Mouse (Mus musculus) NIH3T3 (cell line): ENCODE measurements around the gene Surf4.

Experiments
- DNase-seq: peaks from one replicate; pipeline ENCODE4 v3.0.0-alpha.2; 2012; ENCODE audit warnings: low read depth

Surf4 gene

DNA sequence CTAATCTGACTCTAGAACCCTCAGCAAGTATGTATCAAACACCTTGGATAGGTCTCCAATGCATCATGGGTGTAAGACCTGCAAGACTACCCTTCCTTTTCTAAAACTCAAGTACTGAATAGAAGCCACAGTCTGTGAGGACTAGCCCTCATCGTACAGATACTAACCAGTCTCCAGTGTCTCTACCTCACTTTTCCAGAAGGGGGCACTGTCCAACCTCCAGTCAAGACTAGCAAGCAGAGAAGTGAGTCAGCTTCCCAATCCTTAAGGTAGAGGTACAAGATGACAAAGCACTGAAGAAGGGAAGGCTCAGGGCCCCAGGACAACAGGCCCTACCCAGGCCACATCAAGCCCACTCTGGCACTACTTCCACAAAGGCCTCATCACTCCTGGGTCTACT, 3.3 kb downstream of the Surf4 start:
- peak; percentile 76 for DNase-seq

GRCm38 (mm10) chr2:26927745-26928476, 5.8 kb downstream of the Surf4 start:
- DNase-seq = no peak

DNA sequence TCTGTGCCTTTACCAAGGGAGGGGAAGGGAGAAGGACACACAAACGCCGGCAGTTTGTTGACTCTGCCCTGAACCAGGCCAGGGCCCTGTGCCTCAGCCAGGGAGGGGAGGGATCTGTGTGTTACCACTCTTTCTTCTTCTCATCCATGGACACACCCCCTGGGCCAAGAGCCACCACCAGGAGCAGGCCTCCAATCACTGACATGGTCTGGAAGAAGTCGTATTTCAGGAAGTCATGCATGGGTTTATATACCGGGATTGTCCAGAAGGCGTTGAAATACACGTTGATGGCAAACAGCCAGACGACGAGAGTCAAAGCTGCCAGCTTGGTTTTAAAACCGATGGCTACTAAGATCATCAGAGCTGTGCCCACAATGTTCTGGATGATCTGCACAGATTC, 11.9 kb downstream of the Surf4 start:
- peak; percentile 27 for DNase-seq

GRCm38 (mm10) chr2:26920190-26920855, 13.4 kb downstream of the Surf4 start:
- DNase-seq = no peak

DNA sequence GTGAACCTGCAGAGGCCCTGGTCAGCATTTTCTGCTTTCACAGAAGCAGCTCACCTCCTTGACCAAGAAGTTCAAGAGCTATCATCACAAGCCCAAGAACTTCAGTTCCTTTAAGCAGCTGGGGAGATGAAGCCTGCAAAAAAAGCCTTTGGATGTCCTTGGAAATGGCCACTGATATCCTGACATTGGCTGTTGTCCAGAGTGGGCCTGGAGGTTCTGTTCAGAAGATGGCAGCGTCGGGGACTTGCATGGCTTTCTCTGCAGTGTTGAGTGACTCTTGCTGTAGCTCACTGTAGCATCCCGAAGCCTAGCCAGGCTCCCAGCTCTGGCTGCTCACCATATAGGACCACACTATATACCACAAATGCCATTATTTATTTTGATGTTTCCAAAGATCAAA, 14.0 kb downstream of the Surf4 start:
- no peak for DNase-seq

DNA sequence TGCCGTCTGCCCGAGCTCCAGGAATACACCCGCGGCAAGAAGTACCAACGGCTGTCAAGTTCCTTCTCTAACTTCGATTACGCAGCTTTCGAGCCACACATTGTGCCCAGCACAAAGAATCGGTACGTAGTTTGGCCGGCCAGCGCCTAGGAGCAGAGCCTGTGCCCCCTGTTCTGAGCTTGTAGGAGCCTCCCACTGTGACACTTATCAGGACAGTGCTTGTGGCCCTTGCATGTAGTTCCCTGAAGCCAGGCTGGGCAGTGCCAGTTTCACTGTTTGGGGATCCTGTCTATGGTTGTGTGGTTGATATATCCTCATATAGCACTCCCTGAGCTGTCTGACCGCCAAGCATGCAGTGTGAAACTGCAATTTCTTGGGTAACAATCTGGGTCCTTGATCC, 17.0 kb downstream of the Surf4 start:
- DNase-seq = no peak

DNA sequence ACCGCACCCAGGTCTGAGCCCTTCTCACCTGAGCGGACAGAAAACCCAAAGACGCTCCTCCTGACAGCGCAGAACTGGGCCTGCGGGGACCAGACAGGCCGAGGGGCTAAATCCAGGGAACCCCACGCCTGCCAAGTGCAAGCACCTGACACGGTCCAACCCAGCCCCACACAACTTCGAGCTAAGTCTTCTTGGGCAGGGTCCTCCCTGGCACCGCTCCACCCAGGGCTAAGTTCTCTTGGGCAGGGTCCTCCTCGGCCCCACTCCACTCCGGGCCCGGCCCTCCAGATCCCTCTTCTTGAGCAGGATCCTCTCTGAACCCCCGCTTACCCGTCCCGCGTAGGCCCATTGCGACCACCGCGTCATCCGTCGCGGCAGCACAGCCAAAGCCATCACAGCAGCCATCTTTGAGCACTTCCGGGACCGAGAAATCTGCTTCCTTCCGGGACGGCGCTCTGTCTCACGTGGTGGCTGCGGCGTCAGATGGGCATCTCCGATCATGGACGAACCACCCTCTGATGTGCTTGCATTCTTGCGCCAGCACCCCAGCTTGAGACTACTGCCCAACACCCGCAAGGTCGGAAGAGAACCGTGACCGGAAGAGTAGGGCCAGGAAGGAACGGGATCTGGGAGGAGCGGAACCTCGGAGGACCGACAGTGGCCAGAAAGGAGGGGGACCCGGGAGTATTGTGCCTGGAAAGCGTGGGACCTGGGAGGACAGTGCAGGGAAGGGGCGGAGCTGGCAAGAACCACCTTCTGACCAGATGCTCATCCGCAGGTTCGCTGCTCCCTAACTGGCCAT, 17.6 kb downstream of the Surf4 start, which contains the start of the genes Surf2 and Surf1:
Gene Surf2, plus strand, starts transcription at position 441 of the 802 bp plus-strand sequence.
Gene Surf1, minus strand, starts transcription at position 604 of the 802 bp plus-strand sequence.
- peak; percentile 88 for DNase-seq

DNA sequence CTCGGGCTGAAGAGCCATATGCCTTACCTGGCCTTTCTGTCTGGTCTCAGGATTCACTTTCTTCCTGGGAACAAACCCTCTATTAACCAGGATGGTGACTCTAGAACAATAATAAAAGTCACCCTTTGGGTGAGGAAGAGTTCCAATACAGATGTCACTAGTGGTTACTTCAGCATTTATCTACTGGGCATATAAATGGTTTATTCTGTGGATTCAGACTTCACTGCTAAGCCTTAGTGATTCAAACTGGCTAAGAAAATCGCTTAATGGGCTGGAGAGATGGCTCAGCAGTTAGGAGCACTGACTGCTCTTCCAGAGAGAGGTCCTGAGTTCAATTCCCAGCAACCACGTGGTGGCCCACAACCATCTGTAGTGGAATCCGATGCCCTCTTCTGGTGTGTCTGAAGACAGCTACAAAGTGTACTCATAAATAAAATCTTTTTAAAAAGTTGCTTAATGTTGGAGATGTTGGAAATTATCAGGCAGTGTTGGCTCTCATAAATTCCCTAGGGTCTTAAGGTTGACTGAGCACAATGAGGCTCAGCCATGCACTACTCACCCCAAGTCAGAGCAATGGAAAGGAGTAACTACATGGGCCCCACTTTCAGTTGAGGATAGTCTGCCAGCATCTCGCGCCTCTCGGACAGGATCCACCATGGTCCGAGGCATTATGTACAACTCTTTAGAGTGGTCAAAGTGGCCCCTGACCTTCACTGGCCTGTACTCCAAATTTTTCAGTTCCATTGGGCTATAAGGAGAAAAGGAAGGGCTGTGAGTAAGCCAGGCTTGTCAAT, 19.4 kb downstream of the Surf4 start:
- no peak for DNase-seq

- DNase-seq = no peak
These were observed 20.1 kb downstream of the Surf4 start for GRCm38 (mm10) chr2:26913416-26914147.

DNA sequence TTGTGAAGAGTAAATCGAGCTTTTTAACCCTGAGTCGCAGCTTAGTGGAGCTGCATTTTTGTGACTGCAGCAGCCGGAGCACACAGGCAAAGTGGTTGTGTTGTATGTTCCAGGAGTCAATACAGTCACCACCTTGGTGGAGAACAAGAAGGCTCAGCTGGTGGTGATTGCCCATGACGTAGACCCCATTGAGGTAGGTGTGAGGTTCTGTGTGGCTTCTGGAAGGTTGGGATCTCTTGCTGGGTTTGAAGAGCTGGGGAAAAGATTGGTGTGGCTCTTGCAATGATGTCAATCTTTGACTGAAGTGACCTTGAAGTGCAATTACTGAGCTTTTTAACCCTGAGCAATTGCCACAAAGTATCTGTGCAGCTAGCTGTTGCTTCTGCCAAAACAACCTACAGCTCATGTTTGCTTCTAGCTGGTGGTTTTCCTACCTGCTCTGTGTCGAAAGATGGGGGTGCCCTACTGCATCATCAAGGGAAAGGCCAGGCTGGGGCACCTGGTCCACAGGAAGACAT, 21.4 kb downstream of the Surf4 start:
- DNase-seq = no peak

- peak; percentile 67 for DNase-seq
These were observed 22.5 kb downstream of the Surf4 start for GRCm38 (mm10) chr2:26910994-26911765.

- DNase-seq = peak; percentile 100
These were observed 23.4 kb downstream of the Surf4 start, which contains the start of the genes Med22 and Rpl7a for GRCm38 (mm10) chr2:26910124-26910993. Gene Med22 (minus strand): TSS chr2:26910677. Gene Rpl7a (plus strand): TSS chr2:26910764.

GRCm38 (mm10) chr2:26909387-26909784, 24.3 kb downstream of the Surf4 start:
- no peak for DNase-seq

- DNase-seq = no peak
These were observed 24.9 kb downstream of the Surf4 start for GRCm38 (mm10) chr2:26908710-26909386.

- DNase-seq = peak; percentile 76
These were observed 26.6 kb downstream of the Surf4 start for GRCm38 (mm10) chr2:26907109-26907508.

GRCm38 (mm10) chr2:26906431-26906830, 27.3 kb downstream of the Surf4 start:
- DNase-seq = no peak

GRCm38 (mm10) chr2:26905936-26906335, 27.8 kb downstream of the Surf4 start:
- no peak for DNase-seq

DNA sequence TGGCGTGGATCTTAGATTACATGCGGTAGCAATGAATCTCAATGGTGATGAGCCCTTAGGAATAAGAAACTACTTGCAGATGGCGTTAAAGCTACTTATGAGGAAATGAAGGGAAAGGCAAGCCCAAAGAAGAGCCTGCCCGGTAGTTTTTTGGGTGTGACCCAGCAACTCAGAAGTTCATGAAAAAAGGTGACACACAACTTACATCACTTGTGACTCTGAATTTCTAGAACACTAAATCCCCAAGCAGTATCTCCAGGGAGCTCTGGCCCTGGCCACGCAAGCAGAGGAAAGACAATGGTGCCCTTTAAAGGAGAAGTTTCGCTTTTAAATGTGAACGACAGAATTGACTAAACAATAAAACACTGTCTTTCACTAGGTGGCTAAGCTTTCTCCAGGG, 30.4 kb downstream of the Surf4 start:
- DNase-seq = no peak
